Mouse (Mus musculus) small intestine, adult 2 months (tissue): ENCODE data around the gene Hrct1.

Experiments used
- CTCF ChIP-seq: fragments of 200-500 bp; IDR thresholded peaks from 2 replicates; pipeline ENCODE4 v1.5.1; 2012; ENCODE audit warnings: low read depth, mild to moderate bottlenecking, control low read depth, inconsistent platforms, low read length, moderate library complexity, mixed read lengths; ENCODE audit not compliant: insufficient replicate concordance, insufficient read length; ENCODE audit errors: extremely low read depth
- POLR2A ChIP-seq: fragments of 200-500 bp; IDR thresholded peaks from 2 replicates; pipeline ENCODE4 v1.6.1; 2012; ENCODE audit warnings: low read depth, mild to moderate bottlenecking, control low read depth, inconsistent platforms, low read length, moderate library complexity

- TF ChIP-seq POLR2A (no peak), CTCF (no peak)
These were observed 34.3 kb downstream of the Hrct1 start for GRCm38 (mm10) chr4:43761336-43761735.
